Comparison of ENCODE assay signal across 7 mouse cellular contexts in the genomic region with DNA sequence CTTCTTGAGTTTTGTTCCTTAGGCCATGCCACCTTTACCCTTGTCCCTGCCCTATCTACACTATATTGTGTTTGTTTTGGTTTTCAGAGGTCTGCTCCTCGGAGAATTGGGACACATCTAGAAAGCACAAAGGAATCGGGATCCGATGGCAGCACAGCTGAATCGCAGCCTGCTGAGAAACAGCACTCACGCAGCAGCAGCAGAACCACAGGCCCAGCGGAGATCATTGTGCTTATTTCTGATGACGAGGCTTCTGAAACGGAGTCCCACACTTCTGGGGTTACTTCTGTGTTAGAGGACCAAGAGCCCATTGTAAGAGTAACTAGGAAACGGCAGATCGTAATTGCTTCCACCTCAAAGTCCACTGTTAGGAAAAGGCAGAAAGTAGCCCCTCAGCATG. TPM values are rescaled to one million over a fixed set of nuclear protein-coding genes. Genes with fewer than 3 reads are reported as not detected.
A peak's percentile ranks its signal among the peaks of the same experiment; 100 is the strongest.
DNase-seq lines count a peak whose midpoint lies in the region; ATAC-seq and TF ChIP-seq lines count a peak whose summit lies in the region.

No protein-coding gene starts in this region.

- no peak for TF ChIP-seq CTCF in lung, postnatal 0 days (IDR thresholded peaks at IDR 0.05)
- TF ChIP-seq CTCF in stomach, postnatal 0 days (IDR thresholded peaks at IDR 0.05; ENCODE audit: low read depth), result no peak

- H3K9me3 ChIP-seq in lung, postnatal 0 days (ENCODE audit: low read length), result no peaks in the 10 kb centered on the region
- no peaks in the 10 kb centered on the region for H3K9me3 ChIP-seq in forebrain, embryonic 14.5 days (replicated peaks; ENCODE audit: control insufficient read depth, low read length)
- H3K9me3 ChIP-seq in liver, embryonic 12.5 days (replicated peaks), result no peaks in the 10 kb centered on the region
- no peaks in the 10 kb centered on the region for H3K9me3 ChIP-seq in stomach, postnatal 0 days (ENCODE audit: control insufficient read depth, low read length)

- no peak for ATAC-seq in lung, postnatal 0 days
- ATAC-seq in forebrain, embryonic 14.5 days, result no peak
- ATAC-seq in liver, embryonic 12.5 days, result no peak
- no peak for ATAC-seq in stomach, postnatal 0 days (ENCODE audit: low FRiP score, low TSS enrichment)

- no peak for TF ChIP-seq EP300 in lung, postnatal 0 days (IDR thresholded peaks at IDR 0.05)
- TF ChIP-seq EP300 in stomach, postnatal 0 days (optimal IDR thresholded peaks at IDR 0.05), result no peak

- peak overlapping the region; percentile 80 for H3K4me2 ChIP-seq in lung, postnatal 0 days (replicated peaks; ENCODE audit: low read depth, low read length)
- H3K4me2 ChIP-seq in forebrain, embryonic 14.5 days (ENCODE audit: low read length), result peak overlapping the region; percentile 81
- H3K4me2 ChIP-seq in liver, embryonic 12.5 days, result peak overlapping the region; percentile 74
- H3K4me2 ChIP-seq in stomach, postnatal 0 days (replicated peaks; ENCODE audit: low read depth), result peak overlapping the region; percentile 89

- no peak overlapping the region for H3K4me3 ChIP-seq in lung, postnatal 0 days (ENCODE audit: low read depth, low read length)
- peak overlapping the region; percentile 94 for H3K4me3 ChIP-seq in forebrain, embryonic 14.5 days (ENCODE audit: low read depth, low read length)
- H3K4me3 ChIP-seq in liver, embryonic 12.5 days, result peak overlapping the region; percentile 98
- peak overlapping the region; percentile 98 for H3K4me3 ChIP-seq in stomach, postnatal 0 days (ENCODE audit: low read depth, low read length)

- no peak for DNase-seq in lung, postnatal 0 days (ENCODE audit: low spot score)
- DNase-seq in lung, postnatal 4 days, result no peak
- DNase-seq in forebrain, embryonic 14.5 days (ENCODE audit: low spot score), result no peak
- no peak for DNase-seq in stomach, postnatal 0 days (ENCODE audit: low spot score)
- no peak for DNase-seq in embryo, embryonic 11 days
- no peak for DNase-seq in urinary bladder, adult 2 months (ENCODE audit: low spot score)

- H3K27me3 ChIP-seq in lung, postnatal 0 days (replicated peaks; ENCODE audit: insufficient read depth, low read length), result no peaks in the 10 kb centered on the region
- H3K27me3 ChIP-seq in forebrain, embryonic 14.5 days (replicated peaks; ENCODE audit: control insufficient read depth, insufficient read depth, low read length), result no peaks in the 10 kb centered on the region
- H3K27me3 ChIP-seq in liver, embryonic 12.5 days (replicated peaks), result no peaks in the 10 kb centered on the region
- no peaks in the 10 kb centered on the region for H3K27me3 ChIP-seq in stomach, postnatal 0 days (ENCODE audit: control insufficient read depth, insufficient read depth, low read length)

- H3K4me1 ChIP-seq in lung, postnatal 0 days (ENCODE audit: insufficient read depth, low read depth, low read length), result peaks cover 8% of the 10 kb centered on the region; the same call in 1 of the 2 replicates
- H3K4me1 ChIP-seq in forebrain, embryonic 14.5 days (ENCODE audit: control insufficient read depth, insufficient read depth, low read length), result peaks cover 22% of the 10 kb centered on the region
- H3K4me1 ChIP-seq in liver, embryonic 12.5 days, result peaks cover 65% of the 10 kb centered on the region
- H3K4me1 ChIP-seq in stomach, postnatal 0 days (replicated peaks; ENCODE audit: control insufficient read depth, insufficient read depth), result no peaks in the 10 kb centered on the region

- 75% methylated on average over 10 of the region's 10 CpGs for WGBS in lung, postnatal 0 days
- 68% methylated on average over 10 of the region's 10 CpGs for WGBS in forebrain, embryonic 14.5 days
- 72% methylated on average over 10 of the region's 10 CpGs for WGBS in liver, embryonic 12.5 days (ENCODE audit: insufficient replicate concordance)
- WGBS in stomach, postnatal 0 days, result 73% methylated on average over 10 of the region's 10 CpGs

- no peak overlapping the region for H3K27ac ChIP-seq in lung, postnatal 0 days (ENCODE audit: low read length)
- H3K27ac ChIP-seq in forebrain, embryonic 14.5 days (ENCODE audit: low read depth, low read length), result no peak overlapping the region
- H3K27ac ChIP-seq in liver, embryonic 12.5 days, result 0 out of 2 replicates have a peak overlapping the region, but pooled peaks have one; percentile 71
- no peak overlapping the region for H3K27ac ChIP-seq in stomach, postnatal 0 days (replicated peaks)

- peak overlapping the region; percentile 86; the same call in 1 of the 2 replicates for H3K9ac ChIP-seq in lung, postnatal 0 days (replicated peaks; ENCODE audit: low read depth)
- peak overlapping the region; percentile 84; the same call in 1 of the 2 replicates for H3K9ac ChIP-seq in forebrain, embryonic 14.5 days (ENCODE audit: low read length)
- peak overlapping the region; percentile 93 for H3K9ac ChIP-seq in liver, embryonic 12.5 days
- peak overlapping the region; percentile 0; the same call in 1 of the 2 replicates for H3K9ac ChIP-seq in stomach, postnatal 0 days (ENCODE audit: low read length)

- H3K36me3 ChIP-seq in lung, postnatal 0 days (ENCODE audit: insufficient read depth, low read length), result peaks cover 7% of the 10 kb centered on the region; the same call in 1 of the 2 replicates
- peaks cover 51% of the 10 kb centered on the region for H3K36me3 ChIP-seq in forebrain, embryonic 14.5 days (ENCODE audit: control insufficient read depth, insufficient read depth, low read length)
- peaks cover 57% of the 10 kb centered on the region for H3K36me3 ChIP-seq in liver, embryonic 12.5 days
- peaks cover 15% of the 10 kb centered on the region for H3K36me3 ChIP-seq in stomach, postnatal 0 days (ENCODE audit: control insufficient read depth, insufficient read depth, low read length)

RNA-seq across cellular contexts. Expression of a gene that starts 0.9 kb away (rescaled TPM):
- 38.3 and 43.9 TPM in 2 replicates for polyA plus RNA-seq in lung, postnatal 0 days (2015; fragmentation: Nextera tagmentation; extraction: Ambion mirVana)
- 60.5 and 61.0 TPM in 2 replicates for polyA plus RNA-seq in forebrain, embryonic 14.5 days (2014; fragmentation: Nextera tagmentation; extraction: Ambion mirVana)
- 68.3 and 68.6 TPM in 2 replicates for polyA plus RNA-seq in liver, embryonic 12.5 days (2016; fragmentation: Nextera tagmentation; extraction: Ambion mirVana)
- polyA plus RNA-seq in stomach, postnatal 0 days (2015; fragmentation: Nextera tagmentation; extraction: Ambion mirVana), result 37.1 and 39.2 TPM in 2 replicates
- polyA plus RNA-seq in urinary bladder, adult 2 months (2012; rRNA removed), result 32.1 and 33.5 TPM in 2 replicates

RNA-seq across cellular contexts. Expression of a gene that starts 18.8 kb away (rescaled TPM):
- polyA plus RNA-seq in lung, postnatal 0 days (2015; fragmentation: Nextera tagmentation; extraction: Ambion mirVana), result 27.6 and 38.3 TPM in 2 replicates
- 4.2 and 6.8 TPM in 2 replicates for polyA plus RNA-seq in forebrain, embryonic 14.5 days (2014; fragmentation: Nextera tagmentation; extraction: Ambion mirVana)
- 5.5 and 6.8 TPM in 2 replicates for polyA plus RNA-seq in liver, embryonic 12.5 days (2016; fragmentation: Nextera tagmentation; extraction: Ambion mirVana)
- polyA plus RNA-seq in stomach, postnatal 0 days (2015; fragmentation: Nextera tagmentation; extraction: Ambion mirVana), result 12.1 and 12.6 TPM in 2 replicates
- polyA plus RNA-seq in urinary bladder, adult 2 months (2012; rRNA removed), result 33.1 and 40.3 TPM in 2 replicates

RNA-seq across cellular contexts. Expression of a gene that starts 29.8 kb away (rescaled TPM):
- 102 and 112 TPM in 2 replicates for polyA plus RNA-seq in lung, postnatal 0 days (2015; fragmentation: Nextera tagmentation; extraction: Ambion mirVana)
- 34.7 and 36.7 TPM in 2 replicates for polyA plus RNA-seq in forebrain, embryonic 14.5 days (2014; fragmentation: Nextera tagmentation; extraction: Ambion mirVana)
- 596 and 604 TPM in 2 replicates for polyA plus RNA-seq in liver, embryonic 12.5 days (2016; fragmentation: Nextera tagmentation; extraction: Ambion mirVana)
- 148 and 155 TPM in 2 replicates for polyA plus RNA-seq in stomach, postnatal 0 days (2015; fragmentation: Nextera tagmentation; extraction: Ambion mirVana)
- 84.0 and 84.1 TPM in 2 replicates for polyA plus RNA-seq in urinary bladder, adult 2 months (2012; rRNA removed)

Comparison
In these comparisons a context has a peak if more than half of its experiments do, and no peak if none do; other contexts are left out.
1. H3K9ac ChIP-seq: peak in every context shown above with its lines; median percentile 93 in liver, embryonic 12.5 days; 86 in lung, postnatal 0 days; 84 in forebrain, embryonic 14.5 days; 0 in stomach, postnatal 0 days.